Mouse (Mus musculus) limb, embryonic 12.5 days (tissue): ENCODE data around the gene Aspscr1. TPM values are rescaled to one million over a fixed set of nuclear protein-coding genes. Genes with fewer than 3 reads are reported as not detected.
A peak's percentile ranks its signal among the peaks of the same experiment; 100 is the strongest.

Experiments used
- ATAC-seq: fragments of 200-750 bp; cut with Nextera tagmentation; 2 replicates; pipeline ENCODE4 v1.8.0; 2017; ENCODE audit warnings: low read depth, moderate TSS enrichment; ENCODE audit not compliant: insufficient number of reproducible peaks, insufficient read depth, low FRiP score, low TSS enrichment
- H3K27ac ChIP-seq: fragments of 300-500 bp; sonication (generic); 2 replicates; pipeline ENCODE4 v1.5.1; 2016; ENCODE audit warnings: mild to moderate bottlenecking, moderate library complexity
- H3K27me3 ChIP-seq: fragments of 300-500 bp; sonication (generic); 2 replicates; pipeline ENCODE4 v1.6.1; 2016; ENCODE audit warnings: mild to moderate bottlenecking, moderate library complexity
- H3K36me3 ChIP-seq: fragments of 300-500 bp; sonication (generic); 2 replicates; pipeline ENCODE4 v1.6.1; 2016; ENCODE audit warnings: mild to moderate bottlenecking, moderate library complexity
- H3K4me1 ChIP-seq: fragments of 300-500 bp; sonication (generic); replicated peaks from 2 replicates; pipeline ENCODE4 v1.6.1; 2016
- H3K4me2 ChIP-seq: fragments of 300-500 bp; sonication (generic); 2 replicates; pipeline ENCODE4 v1.6.1; 2016; ENCODE audit warnings: mild to moderate bottlenecking, moderate library complexity
- H3K4me3 ChIP-seq: fragments of 300-500 bp; sonication (generic); replicated peaks from 2 replicates; pipeline ENCODE4 v1.5.1; 2016; ENCODE audit warnings: mild to moderate bottlenecking
- H3K9ac ChIP-seq: fragments of 300-500 bp; sonication (generic); replicated peaks from 2 replicates; pipeline ENCODE4 v1.6.1; 2016; ENCODE audit warnings: mild to moderate bottlenecking, moderate library complexity
- H3K9me3 ChIP-seq: fragments of 300-500 bp; sonication (generic); 2 replicates; pipeline ENCODE4 v1.6.1; 2016; ENCODE audit warnings: mild to moderate bottlenecking, moderate library complexity
- WGBS: fragments of 180-500 bp; shearing (Covaris S2); methylation state at CpG from one replicate; pipeline ENCODE4 v1.1.7; 2016; 5-methylcytosine and 5-hydroxymethylcytosine counted together
- polyA plus RNA-seq: library from polyadenylated mRNA; unstranded; fragments of >200 nt; fragmentation: Nextera tagmentation; extraction: Ambion mirVana; gene quantifications from 2 replicates; pipeline ENCODE4 v1.2.1, GENCODE M21; 2016

Aspscr1 gene
- polyA plus RNA-seq, 1 experiment from 2014 or later: 149 TPM

DNA sequence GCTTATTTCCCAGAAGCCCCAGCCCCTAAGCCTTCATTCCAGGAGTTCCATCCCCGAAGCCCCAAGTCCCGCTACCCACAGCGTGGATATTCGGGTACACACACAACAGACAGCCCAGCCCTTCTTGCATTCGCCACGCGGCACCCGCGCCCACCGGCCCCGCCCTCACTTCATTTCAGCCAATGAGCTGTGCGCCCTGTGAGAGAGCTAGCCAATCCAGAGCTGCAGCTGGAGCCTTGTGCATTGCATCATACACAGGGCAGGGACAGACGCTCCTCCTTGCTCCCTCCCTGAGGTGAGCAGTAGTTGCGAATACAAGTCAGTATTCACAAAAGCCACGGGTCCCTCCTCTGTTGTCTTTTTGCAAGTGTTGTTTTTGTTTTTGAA lies 29.2 kb upstream of the Aspscr1 start, which contains the start of gene Pycr1:
Gene Pycr1 (minus strand): TSS at position 169 of the 387 bp plus-strand sequence.
- H3K27me3 ChIP-seq: peaks cover 15% of the 10 kb centered on the region
- peak within 1 kb of the TSS; percentile 78 for H3K4me2 ChIP-seq
- peaks cover 25% of the 10 kb centered on the region for H3K4me1 ChIP-seq
- under 1% methylated on average over 15 of the region's 15 CpGs for WGBS
- no peaks in the 10 kb centered on the region for H3K36me3 ChIP-seq
- peak within 1 kb of the TSS; percentile 42 for H3K4me3 ChIP-seq
- peak within 1 kb of the TSS; percentile 75; the same call in 1 of the 2 replicates for H3K27ac ChIP-seq
- H3K9me3 ChIP-seq: no peaks in the 10 kb centered on the region
- H3K9ac ChIP-seq: peak within 1 kb of the TSS; percentile 61
- ATAC-seq: peak; percentile 98

DNA sequence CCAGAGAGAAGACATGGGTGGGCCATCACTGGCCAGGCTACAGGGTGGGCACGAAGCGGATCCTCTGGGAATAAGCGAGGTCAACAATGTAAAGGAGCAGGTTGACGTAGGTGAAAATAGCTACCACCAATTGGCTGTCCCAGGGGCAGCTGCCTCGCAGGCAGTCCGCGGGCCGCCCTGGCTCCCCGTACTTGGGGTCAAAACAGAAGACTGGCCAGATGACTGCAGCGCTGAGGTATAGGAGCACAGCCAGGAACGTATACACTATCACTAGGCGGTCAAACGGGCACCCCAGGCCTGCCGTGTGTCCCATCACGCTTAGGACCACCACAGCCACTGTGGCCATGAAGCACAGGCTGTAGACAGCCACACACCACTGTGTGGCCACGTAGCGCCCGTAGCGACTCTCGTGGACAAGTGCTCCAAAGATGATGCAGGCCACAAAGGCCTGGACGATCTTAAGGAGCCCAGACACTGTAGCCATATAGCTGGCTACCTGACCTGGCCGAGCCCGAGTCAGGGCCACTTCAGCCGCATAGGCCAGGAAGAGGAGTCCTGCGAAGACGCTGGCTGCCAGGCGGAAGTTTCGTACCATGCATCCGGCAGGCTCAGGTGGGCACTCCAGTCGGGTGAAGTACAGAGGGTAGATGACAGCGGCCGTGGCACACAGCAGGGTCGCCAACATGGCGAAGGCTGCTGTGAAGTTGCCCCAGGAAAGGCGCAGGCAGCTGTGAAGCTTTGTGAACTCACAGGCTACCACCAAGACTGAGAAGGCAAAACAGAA lies 25.5 kb upstream of the Aspscr1 start:
- WGBS: 78% methylated on average over 35 of the region's 35 CpGs
- Histone ChIP-seq H3K9ac (no peak overlapping the region), H3K36me3 (no peaks in the 10 kb centered on the region), H3K4me2 (peak overlapping the region; percentile 48), H3K4me1 (peaks cover 21% of the 10 kb centered on the region), H3K4me3 (0 out of 2 replicates have a peak overlapping the region, but pooled peaks have one; percentile 10), H3K27ac (no peak overlapping the region), H3K9me3 (no peaks in the 10 kb centered on the region), H3K27me3 (peaks cover 15% of the 10 kb centered on the region)
- no peak for ATAC-seq

DNA sequence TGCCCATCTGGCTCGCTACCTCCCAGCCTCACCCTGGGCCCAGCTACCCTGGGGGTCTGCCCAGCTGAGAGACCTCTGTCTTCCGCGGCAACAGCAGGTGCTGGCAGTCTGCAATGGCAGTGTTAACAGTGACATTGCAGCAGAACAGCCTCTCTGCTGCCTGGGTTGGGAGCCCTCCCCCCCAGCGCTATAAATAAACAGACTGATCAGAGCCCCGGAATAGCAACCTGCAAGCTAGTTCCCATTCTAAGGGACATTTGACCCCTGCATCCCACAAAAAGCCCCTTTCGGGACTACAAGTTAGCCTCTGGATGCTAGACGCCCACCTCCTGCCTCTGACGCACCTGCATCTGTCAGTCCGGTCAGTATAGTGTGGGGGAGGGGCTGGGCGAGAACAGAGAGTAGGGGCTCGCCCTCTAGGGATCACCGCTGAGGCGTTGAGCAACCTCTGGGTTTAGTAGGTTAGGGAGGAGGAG lies 24.7 kb upstream of the Aspscr1 start, which contains the start of gene Myadml2:
Gene Myadml2 (minus strand): TSS at position 158 of the 476 bp plus-strand sequence.
- H3K4me2 ChIP-seq: peak within 1 kb of the TSS; percentile 48
- peaks cover 15% of the 10 kb centered on the region for H3K27me3 ChIP-seq
- peaks cover 13% of the 10 kb centered on the region for H3K4me1 ChIP-seq
- H3K27ac ChIP-seq: no peak within 1 kb of the TSS
- H3K9ac ChIP-seq: no peak within 1 kb of the TSS; the same call in 1 of the 2 replicates
- no peaks in the 10 kb centered on the region for H3K9me3 ChIP-seq
- WGBS: 5% methylated on average over 13 of the region's 13 CpGs
- peak within 1 kb of the TSS; percentile 10; the same call in 1 of the 2 replicates for H3K4me3 ChIP-seq
- no peak for ATAC-seq
- no peaks in the 10 kb centered on the region for H3K36me3 ChIP-seq

DNA sequence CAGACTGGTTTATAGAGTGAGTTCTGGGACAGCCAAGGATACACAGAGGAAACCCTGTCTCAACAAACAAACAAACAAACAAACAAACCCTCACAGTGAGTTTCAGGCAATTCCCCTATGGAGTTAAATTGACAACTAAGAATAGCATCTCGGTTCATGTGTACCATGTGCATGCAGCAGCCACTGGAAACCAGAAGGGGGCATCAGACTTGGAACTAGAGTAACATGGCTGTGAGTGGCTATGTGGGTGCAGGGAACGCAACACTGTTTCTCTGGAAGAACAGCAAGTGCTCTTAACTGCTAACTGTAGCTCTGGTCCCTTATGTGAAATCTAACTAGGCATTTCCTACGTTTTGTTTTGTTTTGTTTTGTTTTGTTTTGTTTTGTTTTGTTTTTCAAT lies 20.9 kb upstream of the Aspscr1 start:
- Histone ChIP-seq H3K36me3 (no peaks in the 10 kb centered on the region), H3K4me3 (no peak overlapping the region), H3K9me3 (no peaks in the 10 kb centered on the region), H3K27ac (no peak overlapping the region), H3K9ac (no peak overlapping the region), H3K4me1 (peaks cover 10% of the 10 kb centered on the region), H3K27me3 (peaks cover 22% of the 10 kb centered on the region), H3K4me2 (no peak overlapping the region)
- WGBS: 75% methylated on average over 3 of the region's 3 CpGs
- ATAC-seq: no peak

DNA sequence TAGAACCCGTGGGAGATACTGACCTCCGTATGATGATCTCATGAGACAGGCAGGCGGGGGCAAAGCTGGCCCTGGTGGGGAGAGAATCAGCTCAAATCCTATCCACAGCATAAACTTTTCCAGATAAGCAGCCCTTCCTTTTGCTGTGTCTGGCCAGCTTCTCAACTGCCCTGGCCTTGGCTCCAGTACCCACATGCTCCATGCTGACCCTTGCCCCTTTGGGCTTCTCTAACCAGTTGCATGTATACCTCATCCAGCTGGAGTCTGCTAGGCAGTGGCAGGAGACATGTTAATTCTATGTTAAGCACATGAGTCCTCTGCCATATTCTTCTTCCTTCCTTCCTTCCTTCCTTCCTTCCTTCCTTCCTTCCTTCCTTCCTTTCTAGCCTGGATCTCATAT lies 18.0 kb upstream of the Aspscr1 start:
- Histone ChIP-seq H3K27me3 (peaks cover 36% of the 10 kb centered on the region), H3K9me3 (no peaks in the 10 kb centered on the region), H3K36me3 (no peaks in the 10 kb centered on the region), H3K4me1 (peaks cover 9% of the 10 kb centered on the region), H3K4me2 (no peak overlapping the region), H3K4me3 (no peak overlapping the region), H3K27ac (no peak overlapping the region), H3K9ac (no peak overlapping the region)
- ATAC-seq: no peak
- WGBS: 75% methylated on average over 3 of the region's 3 CpGs

DNA sequence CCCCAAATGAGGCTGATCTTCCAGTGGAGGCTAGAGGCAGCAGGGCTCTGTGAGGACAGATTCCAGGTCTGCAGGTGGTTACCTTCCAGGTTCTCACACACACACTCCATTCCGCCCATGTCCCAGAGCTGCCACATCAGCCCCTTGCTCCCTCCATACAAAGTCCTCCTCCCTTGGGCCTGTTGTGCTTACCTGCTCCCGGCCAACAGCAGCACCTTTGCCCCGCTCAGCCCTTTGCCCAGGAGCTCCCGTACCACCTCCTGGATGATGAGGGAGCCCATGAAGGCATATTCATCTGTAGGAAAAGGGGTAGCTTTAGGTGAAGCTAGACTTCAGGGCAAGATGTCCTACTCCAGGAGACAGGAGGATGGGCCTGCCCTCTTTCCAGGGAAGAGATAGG lies 15.5 kb upstream of the Aspscr1 start:
- Histone ChIP-seq H3K9me3 (no peaks in the 10 kb centered on the region), H3K36me3 (no peaks in the 10 kb centered on the region), H3K9ac (no peak overlapping the region), H3K27me3 (peaks cover 62% of the 10 kb centered on the region), H3K4me1 (peaks cover 26% of the 10 kb centered on the region), H3K27ac (no peak overlapping the region), H3K4me3 (no peak overlapping the region), H3K4me2 (no peak overlapping the region)
- no peak for ATAC-seq
- WGBS: 90% methylated on average over 4 of the region's 4 CpGs

DNA sequence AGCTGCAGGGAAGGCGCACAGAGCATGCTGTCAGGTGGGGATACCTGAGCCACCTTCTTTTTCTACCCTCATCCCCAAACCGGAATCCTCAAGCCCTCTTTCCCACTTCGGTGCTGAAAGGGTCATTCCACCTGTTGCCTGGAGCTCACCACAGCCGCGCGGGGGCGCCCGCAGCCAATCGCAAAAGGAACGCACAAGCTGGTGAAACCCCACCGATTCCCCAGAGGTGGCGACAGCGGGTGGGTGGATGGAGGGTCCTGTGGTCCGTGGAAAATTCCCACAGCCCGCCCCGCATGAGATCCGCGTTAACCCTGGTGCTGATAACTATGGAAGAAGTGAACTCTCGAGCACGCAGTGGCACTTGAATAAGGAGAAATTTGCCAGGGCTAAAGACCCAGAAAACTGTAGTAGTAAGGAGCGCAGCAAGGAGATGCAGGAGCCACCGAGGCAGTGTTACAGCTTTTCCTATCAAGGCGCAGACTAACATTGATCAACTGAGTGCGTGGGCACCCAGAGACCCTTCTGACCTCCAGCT lies 13.8 kb upstream of the Aspscr1 start:
- Histone ChIP-seq H3K27ac (no peak overlapping the region), H3K4me1 (peaks cover 26% of the 10 kb centered on the region), H3K9me3 (no peaks in the 10 kb centered on the region), H3K4me2 (peak overlapping the region; percentile 76), H3K4me3 (peak overlapping the region; percentile 52), H3K9ac (no peak overlapping the region), H3K27me3 (peaks cover 78% of the 10 kb centered on the region), H3K36me3 (no peaks in the 10 kb centered on the region)
- ATAC-seq: no peak
- 4% methylated on average over 24 of the region's 24 CpGs for WGBS

DNA sequence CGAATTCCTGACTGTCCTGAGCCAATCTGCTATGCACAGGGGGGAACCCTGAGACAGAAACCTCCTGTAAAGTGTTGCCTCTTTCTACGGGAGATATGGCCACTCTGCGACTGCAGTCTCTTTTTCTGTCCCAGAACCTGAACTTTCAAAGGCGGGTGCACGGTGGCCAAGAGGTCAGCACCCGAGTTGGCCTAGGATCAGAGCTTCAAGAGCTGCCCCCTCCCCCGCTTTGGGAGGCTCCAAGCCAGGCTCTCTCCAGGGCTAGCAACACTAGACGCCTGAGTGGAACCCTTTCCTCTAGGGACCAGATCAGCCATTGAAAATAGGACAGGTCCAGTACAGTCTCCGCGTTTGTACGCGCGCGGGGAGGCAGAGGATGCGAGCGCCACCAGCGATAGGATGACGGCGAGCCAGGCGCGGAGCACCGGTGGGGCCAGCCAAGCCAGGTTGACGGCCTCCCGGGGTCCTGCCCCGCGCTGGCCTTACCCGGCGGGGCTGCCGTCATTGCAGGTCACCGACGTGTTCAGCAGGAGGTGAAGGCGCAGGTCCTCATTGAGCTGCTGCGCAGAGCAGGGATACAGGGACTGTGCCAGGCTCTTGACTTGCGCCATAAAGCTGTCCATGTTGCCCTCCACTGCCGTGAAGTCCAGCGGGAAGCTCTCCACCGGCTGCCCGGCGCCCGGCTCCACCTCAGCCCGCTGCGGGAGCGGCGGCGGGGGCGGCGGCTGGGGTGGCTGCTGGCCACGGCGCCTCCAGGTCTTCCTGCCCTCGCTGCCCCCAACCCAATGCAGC lies 13.1 kb upstream of the Aspscr1 start:
- Histone ChIP-seq H3K27ac (no peak overlapping the region), H3K9ac (peak overlapping the region; percentile 59)
- no peak for ATAC-seq

DNA sequence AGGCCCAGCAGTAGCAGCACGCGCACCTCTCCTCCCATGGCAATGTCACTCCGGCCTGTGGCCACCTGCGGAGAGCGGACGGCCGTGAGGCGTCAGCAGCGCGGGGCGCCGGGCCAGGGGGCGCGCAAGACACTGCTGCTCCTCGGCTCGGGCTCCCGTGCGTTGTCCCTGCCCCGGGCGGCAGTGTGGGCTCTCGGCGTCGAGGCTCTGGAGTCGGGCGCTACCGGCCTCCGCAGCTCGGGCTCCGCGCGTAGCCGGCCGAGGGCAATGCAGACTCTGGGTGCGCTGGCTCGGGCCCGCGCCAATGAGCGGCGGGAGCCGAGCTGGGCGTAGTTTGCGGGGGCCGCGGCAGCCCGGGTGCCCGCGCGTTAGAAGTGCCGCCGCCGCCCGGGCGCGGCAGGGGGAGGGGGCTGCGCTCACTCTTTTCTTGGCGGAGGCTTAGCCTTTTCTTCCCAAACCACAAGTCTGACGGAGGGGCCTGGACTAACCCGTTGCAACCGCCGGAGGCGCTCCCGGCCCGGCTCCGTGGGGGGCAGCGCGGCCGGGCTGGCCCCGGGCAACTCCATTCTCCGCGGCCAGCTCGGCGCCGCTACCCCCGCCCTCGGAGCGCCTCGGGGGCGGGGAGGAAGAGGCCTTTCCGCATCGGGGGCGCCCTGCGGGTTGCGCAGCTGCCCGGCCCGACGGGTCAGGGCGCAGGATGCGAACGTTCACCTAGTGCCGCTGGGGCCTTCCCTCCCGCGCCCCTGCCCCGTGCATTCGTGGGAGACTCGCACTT lies 12.3 kb upstream of the Aspscr1 start:
- no peak overlapping the region for H3K27ac ChIP-seq
- peak; percentile 60; the same call in 1 of the 2 replicates for ATAC-seq
- peak overlapping the region; percentile 59 for H3K9ac ChIP-seq
- peak overlapping the region; percentile 52 for H3K4me3 ChIP-seq
- no peaks in the 10 kb centered on the region for H3K9me3 ChIP-seq
- peak overlapping the region; percentile 76 for H3K4me2 ChIP-seq
- WGBS: under 1% methylated on average over 93 of the region's 95 CpGs
- H3K36me3 ChIP-seq: no peaks in the 10 kb centered on the region
- peaks cover 30% of the 10 kb centered on the region for H3K4me1 ChIP-seq
- H3K27me3 ChIP-seq: peaks cover 81% of the 10 kb centered on the region

More for the DNA sequence above, 13.1 kb upstream of the Aspscr1 start:
- Histone ChIP-seq H3K4me3 (peak overlapping the region; percentile 52), H3K36me3 (no peaks in the 10 kb centered on the region), H3K4me2 (peak overlapping the region; percentile 76), H3K9me3 (no peaks in the 10 kb centered on the region), H3K4me1 (peaks cover 26% of the 10 kb centered on the region), H3K27me3 (peaks cover 76% of the 10 kb centered on the region)
- 2% methylated on average over 50 of the region's 50 CpGs for WGBS

DNA sequence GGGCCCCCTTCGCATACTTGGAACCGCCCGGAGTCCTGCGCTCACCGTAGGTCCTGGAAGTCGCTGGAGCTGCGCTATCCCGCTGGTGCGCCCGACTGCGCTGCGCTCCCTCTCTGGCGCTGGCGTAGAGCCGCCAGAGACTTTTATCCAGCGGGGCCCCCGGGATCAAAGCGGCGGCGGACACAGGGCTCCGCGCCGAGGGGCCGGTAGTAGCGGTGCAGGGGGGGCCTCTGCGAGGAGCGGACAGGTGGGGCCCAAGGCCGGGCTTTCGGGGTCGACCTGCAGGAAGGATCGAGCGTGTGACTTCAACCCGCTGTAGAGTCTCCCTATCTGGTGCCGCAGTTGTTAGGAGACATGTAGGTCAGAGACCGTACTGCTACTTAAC lies 11.7 kb upstream of the Aspscr1 start, which contains the start of gene Notum:
Gene Notum (minus strand): TSS at position 100 of the 385 bp plus-strand sequence.
- H3K4me1 ChIP-seq: peaks cover 32% of the 10 kb centered on the region
- H3K27ac ChIP-seq: no peak within 1 kb of the TSS
- no peak for ATAC-seq
- no peaks in the 10 kb centered on the region for H3K9me3 ChIP-seq
- no peaks in the 10 kb centered on the region for H3K36me3 ChIP-seq
- WGBS: under 1% methylated on average over 35 of the region's 35 CpGs
- H3K4me2 ChIP-seq: peak within 1 kb of the TSS; percentile 76
- peak within 1 kb of the TSS; percentile 52 for H3K4me3 ChIP-seq
- H3K9ac ChIP-seq: peak within 1 kb of the TSS; percentile 59
- H3K27me3 ChIP-seq: peaks cover 81% of the 10 kb centered on the region
